Mouse (Mus musculus): ENCODE results near the gene Gm42957.
A peak's percentile ranks its signal among the peaks of the same experiment; 100 is the strongest.
"Not testable (repeated sequence)": the region's sequence is repeated elsewhere in the genome, so short reads cannot be mapped to it uniquely, and the experiment has no call there.

Gene Gm42957

GRCm38 (mm10) chr3:96623201-96623600, 12.1 kb upstream of the Gm42957 start:
- DNase-seq (ENCODE audit: low spot score), result no peak

- DNase-seq (ENCODE audit: low spot score), result peak; percentile 94
Measured at GRCm38 (mm10) chr3:96629729-96630600, 5.3 kb upstream of the Gm42957 start, which contains the start of gene Rbm8a. TSS of gene Rbm8a (plus strand) at chr3:96629933.

GRCm38 (mm10) chr3:96632058-96632457, 3.2 kb upstream of the Gm42957 start:
- no peak for DNase-seq (ENCODE audit: low spot score)

GRCm38 (mm10) chr3:96634015-96634414, 1.3 kb upstream of the Gm42957 start:
- DNase-seq (ENCODE audit: low spot score), result no peak

- DNase-seq (ENCODE audit: low spot score), result no peak
Measured at GRCm38 (mm10) chr3:96635906-96636305, 632 bp downstream of the Gm42957 start.

- no peak for DNase-seq (ENCODE audit: low spot score)
Measured at GRCm38 (mm10) chr3:96636448-96636847, 1.2 kb downstream of the Gm42957 start.

- peak; percentile 33 for DNase-seq (ENCODE audit: low spot score)
Measured at GRCm38 (mm10) chr3:96639219-96639618, 3.9 kb downstream of the Gm42957 start.

GRCm38 (mm10) chr3:96645018-96645649, 9.9 kb downstream of the Gm42957 start, which contains the start of gene Itga10:
TSS of gene Itga10 (plus strand) at chr3:96645584.
- no peak for DNase-seq (ENCODE audit: low spot score)

GRCm38 (mm10) chr3:96647365-96647764, 12.1 kb downstream of the Gm42957 start:
- no peak for DNase-seq (ENCODE audit: low spot score)

GRCm38 (mm10) chr3:96660901-96661300, 25.6 kb downstream of the Gm42957 start:
- DNase-seq (ENCODE audit: low spot score), result no peak

GRCm38 (mm10) chr3:96662731-96663316, 27.6 kb downstream of the Gm42957 start:
- DNase-seq (ENCODE audit: low spot score), result no peak

- DNase-seq (ENCODE audit: low spot score), result peak; percentile 85
Measured at GRCm38 (mm10) chr3:96663432-96664239, 28.4 kb downstream of the Gm42957 start.

GRCm38 (mm10) chr3:96665732-96666363, 30.6 kb downstream of the Gm42957 start:
- DNase-seq (ENCODE audit: low spot score), result not testable (repeated sequence)

- DNase-seq (ENCODE audit: low spot score), result no peak
Measured at GRCm38 (mm10) chr3:96666916-96667315, 31.6 kb downstream of the Gm42957 start.

- DNase-seq (ENCODE audit: low spot score), result no peak
Measured at GRCm38 (mm10) chr3:96667316-96667715, 32.0 kb downstream of the Gm42957 start.

- DNase-seq (ENCODE audit: low spot score), result no peak
Measured at GRCm38 (mm10) chr3:96668424-96669067, 33.3 kb downstream of the Gm42957 start.

- DNase-seq (ENCODE audit: low spot score), result peak; percentile 32
Measured at GRCm38 (mm10) chr3:96669727-96670468, 34.6 kb downstream of the Gm42957 start, which contains the start of gene Ankrd35. TSS of gene Ankrd35 (plus strand) at chr3:96670131.

GRCm38 (mm10) chr3:96671519-96671918, 36.2 kb downstream of the Gm42957 start:
- no peak for DNase-seq (ENCODE audit: low spot score)

GRCm38 (mm10) chr3:96673514-96673913, 38.2 kb downstream of the Gm42957 start:
- no peak for DNase-seq (ENCODE audit: low spot score)

- DNase-seq (ENCODE audit: low spot score), result no peak
Measured at GRCm38 (mm10) chr3:96674442-96674841, 39.2 kb downstream of the Gm42957 start.

All from layer of hippocampus, adult 9-10 months (tissue).